Mouse (Mus musculus) liver, postnatal 0 days (tissue): Measurements from ENCODE around the gene Rpl28. TPM values are rescaled to one million over a fixed set of nuclear protein-coding genes. Genes with fewer than 3 reads are reported as not detected.
"Not testable (repeated sequence)": the region's sequence is repeated elsewhere in the genome, so short reads cannot be mapped to it uniquely, and the experiment has no call there.

Source experiments
- ATAC-seq: fragments of 200-750 bp; cut with Nextera tagmentation; 2 replicates; pipeline ENCODE4 v1.8.0; 2017; ENCODE audit warnings: mild to moderate bottlenecking, moderate library complexity
- DNase-seq: peaks from one replicate; pipeline ENCODE4 v3.0.0-alpha.2; 2016
- H3K27ac ChIP-seq: fragments of 300-500 bp; sonication (generic); 2 replicates; pipeline ENCODE4 v1.5.1; 2014; ENCODE audit warnings: antibody characterized with exemption, moderate library complexity, mild to moderate bottlenecking, low read depth
- H3K27me3 ChIP-seq: fragments of 300-500 bp; sonication (generic); 2 replicates; pipeline ENCODE4 v1.6.1; 2014; ENCODE audit warnings: low read length, control low read depth, mixed read lengths; ENCODE audit not compliant: insufficient read depth
- H3K36me3 ChIP-seq: fragments of 300-500 bp; sonication (generic); replicated peaks from 2 replicates; pipeline ENCODE4 v1.6.1; 2014; ENCODE audit warnings: mild to moderate bottlenecking, control low read depth, low read length, moderate library complexity, mixed read lengths; ENCODE audit not compliant: insufficient read depth
- H3K4me1 ChIP-seq: fragments of 300-500 bp; sonication (generic); 2 replicates; pipeline ENCODE4 v1.6.1; 2014; ENCODE audit warnings: antibody characterized with exemption, mild to moderate bottlenecking, control low read depth; ENCODE audit not compliant: insufficient read depth
- H3K4me2 ChIP-seq: fragments of 300-500 bp; sonication (generic); 2 replicates; pipeline ENCODE4 v1.6.1; 2014; ENCODE audit warnings: low read depth, mild to moderate bottlenecking, low read length, moderate library complexity, mixed read lengths
- H3K4me3 ChIP-seq: fragments of 300-500 bp; sonication (generic); 2 replicates; pipeline ENCODE4 v1.5.1; 2014; ENCODE audit warnings: low read depth, low read length
- H3K9ac ChIP-seq: fragments of 300-500 bp; sonication (generic); replicated peaks from 2 replicates; pipeline ENCODE4 v1.6.1; 2014; ENCODE audit warnings: mild to moderate bottlenecking, moderate library complexity
- H3K9me3 ChIP-seq: fragments of 300-500 bp; sonication (generic); 2 replicates; pipeline ENCODE4 v1.6.1; 2016; ENCODE audit warnings: mild to moderate bottlenecking, control low read depth, low read length, mixed read lengths
- CTCF ChIP-seq: sonication (generic); IDR thresholded peaks from 2 replicates; pipeline ENCODE4 v1.5.1; 2016; ENCODE audit warnings: antibody characterized with exemption, low read depth
- EP300 ChIP-seq: IDR thresholded peaks from 2 replicates; pipeline ENCODE4 v1.6.1; 2016; ENCODE audit warnings: antibody characterized with exemption, low read depth, mild to moderate bottlenecking
- WGBS: fragments of 180-500 bp; shearing (Covaris S2); extraction: QIAGEN DNeasy Blood & Tissue Kit; methylation state at CpG from one replicate; pipeline ENCODE4 v1.1.7; 2014; ENCODE audit not compliant: insufficient replicate concordance; 5-methylcytosine and 5-hydroxymethylcytosine counted together
- polyA plus RNA-seq: library from polyadenylated mRNA; unstranded; fragments of >200 nt; fragmentation: Nextera tagmentation; extraction: Ambion mirVana; gene quantifications from 2 replicates; pipeline ENCODE4 v1.2.1, GENCODE M21; 2015

Gene Rpl28
- polyA plus RNA-seq, 1 experiment from 2014 or later = 280 TPM

- H3K9ac ChIP-seq = peak overlapping the region; percentile 99
- WGBS = 1% methylated on average over 24 of the region's 36 CpGs
- ATAC-seq (peak; percentile 3), DNase-seq (peak; percentile 60)
- peaks cover 39% of the 10 kb centered on the region for H3K36me3 ChIP-seq
- no peaks in the 10 kb centered on the region for H3K27me3 ChIP-seq
- TF ChIP-seq CTCF (no peak), EP300 (no peak)
- no peaks in the 10 kb centered on the region for H3K9me3 ChIP-seq
- H3K4me2 ChIP-seq = peak overlapping the region; percentile 70
- H3K4me1 ChIP-seq = peaks cover 32% of the 10 kb centered on the region
- H3K4me3 ChIP-seq = peak overlapping the region; percentile 97
- H3K27ac ChIP-seq = peak overlapping the region; percentile 98
Measured at GRCm38 (mm10) chr7:4811842-4812302, 19.2 kb downstream of the Rpl28 start.

GRCm38 (mm10) chr7:4812303-4813104, 19.8 kb downstream of the Rpl28 start, which contains the start of gene Ube2s:
Gene Ube2s (minus strand): TSS chr7:4812590.
- DNase-seq (peak; percentile 99), ATAC-seq (peak; percentile 97)
- H3K9me3 ChIP-seq = no peaks in the 10 kb centered on the region
- peak within 1 kb of the TSS; percentile 97 for H3K4me3 ChIP-seq
- peak within 1 kb of the TSS; percentile 70 for H3K4me2 ChIP-seq
- 2% methylated on average over 59 of the region's 62 CpGs for WGBS
- H3K27ac ChIP-seq = peak within 1 kb of the TSS; percentile 98
- no peaks in the 10 kb centered on the region for H3K27me3 ChIP-seq
- H3K9ac ChIP-seq = peak within 1 kb of the TSS; percentile 99
- H3K4me1 ChIP-seq = peaks cover 26% of the 10 kb centered on the region
- TF ChIP-seq EP300 (peak; percentile 60), CTCF (peak; percentile 57)
- H3K36me3 ChIP-seq = peaks cover 32% of the 10 kb centered on the region

- TF ChIP-seq CTCF (no peak), EP300 (no peak)
- peaks cover 28% of the 10 kb centered on the region for H3K36me3 ChIP-seq
Measured at GRCm38 (mm10) chr7:4813105-4813791, 20.6 kb downstream of the Rpl28 start.

GRCm38 (mm10) chr7:4816559-4816958, 23.9 kb downstream of the Rpl28 start:
- DNase-seq (no peak), ATAC-seq (no peak)
- H3K4me3 ChIP-seq = no peak overlapping the region
- H3K27me3 ChIP-seq = no peaks in the 10 kb centered on the region
- no peak overlapping the region for H3K27ac ChIP-seq
- peaks cover 6% of the 10 kb centered on the region; the same call in 1 of the 2 replicates for H3K4me1 ChIP-seq
- no peaks in the 10 kb centered on the region for H3K36me3 ChIP-seq
- no peaks in the 10 kb centered on the region for H3K9me3 ChIP-seq
- H3K4me2 ChIP-seq = no peak overlapping the region
- H3K9ac ChIP-seq = no peak overlapping the region
- TF ChIP-seq CTCF = no peak
- TF ChIP-seq EP300 = peak; percentile 60; the same call in 1 of the 2 replicates

More at GRCm38 (mm10) chr7:4813105-4813791, 20.6 kb downstream of the Rpl28 start:
- Histone ChIP-seq H3K4me3 (peak overlapping the region; percentile 97), H3K9ac (peak overlapping the region; percentile 49), H3K27me3 (no peaks in the 10 kb centered on the region), H3K9me3 (no peaks in the 10 kb centered on the region), H3K4me2 (peak overlapping the region; percentile 70), H3K4me1 (peaks cover 24% of the 10 kb centered on the region), H3K27ac (peak overlapping the region; percentile 98)
- ATAC-seq (no peak), DNase-seq (no peak)
- 15% methylated on average over 8 of the region's 8 CpGs for WGBS

- H3K4me1 ChIP-seq, H3K36me3 ChIP-seq, H3K9me3 ChIP-seq, DNase-seq, H3K27me3 ChIP-seq, H3K4me3 ChIP-seq, H3K9ac ChIP-seq, H3K4me2 ChIP-seq, H3K27ac ChIP-seq, ATAC-seq: not testable (repeated sequence)
- 82% methylated on average over 7 of the region's 7 CpGs for WGBS
Measured at GRCm38 (mm10) chr7:4820925-4821324, 28.3 kb downstream of the Rpl28 start.

- H3K27ac ChIP-seq = no peak overlapping the region
- no peak for ATAC-seq
- WGBS = 78% methylated on average over 4 of the region's 4 CpGs
Measured at GRCm38 (mm10) chr7:4821690-4822089, 29.0 kb downstream of the Rpl28 start.

More at GRCm38 (mm10) chr7:4821690-4822089, 29.0 kb downstream of the Rpl28 start:
- Histone ChIP-seq H3K27me3 (no peaks in the 10 kb centered on the region), H3K9ac (no peak overlapping the region), H3K9me3 (no peaks in the 10 kb centered on the region), H3K4me3 (no peak overlapping the region), H3K4me1 (no peaks in the 10 kb centered on the region), H3K4me2 (no peak overlapping the region), H3K36me3 (no peaks in the 10 kb centered on the region)
- no peak for TF ChIP-seq CTCF
- no peak for TF ChIP-seq EP300
- DNase-seq = no peak
